Mouse (Mus musculus): ENCODE data around the gene Ralgps1. TPM values are rescaled to one million over a fixed set of nuclear protein-coding genes. Genes with fewer than 3 reads are reported as not detected.

The Ralgps1 gene
- polyA plus RNA-seq, 1 experiment = not detected

DNA sequence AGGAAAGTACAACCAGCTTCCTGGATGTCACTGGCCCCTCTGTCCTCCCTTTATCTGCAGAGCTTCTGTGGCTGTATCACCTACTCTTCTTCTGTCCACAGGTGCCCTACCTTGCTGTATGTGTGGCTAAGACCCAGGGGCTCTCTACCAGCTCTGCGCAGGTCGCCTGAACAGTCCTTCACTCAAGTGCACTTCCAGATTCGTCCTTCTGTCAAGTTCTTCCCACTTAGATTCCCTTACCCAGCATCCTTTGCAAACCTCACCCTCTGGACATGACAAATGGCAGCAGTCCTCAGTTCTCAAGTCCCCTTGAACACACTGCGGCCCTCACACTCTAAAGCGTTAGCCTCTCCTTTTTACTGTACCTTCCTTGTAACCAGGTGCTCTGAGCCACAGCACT, 89.5 kb downstream of the Ralgps1 start:
- no peak for TF ChIP-seq GATA1 (IDR thresholded peaks at IDR 0.05; ENCODE audit: low read length)
- TF ChIP-seq TAL1 (IDR thresholded peaks at IDR 0.05; ENCODE audit: low read length) = no peak
- no peak overlapping the region for H3K4me3 ChIP-seq (replicated peaks)
- no peaks in the 10 kb centered on the region for H3K27me3 ChIP-seq (ENCODE audit: control insufficient read depth)
- H3K9me3 ChIP-seq (ENCODE audit: control insufficient read depth, low read length) = no peaks in the 10 kb centered on the region
- no peaks in the 10 kb centered on the region for H3K4me1 ChIP-seq (ENCODE audit: control insufficient read depth)
- no peaks in the 10 kb centered on the region for H3K36me3 ChIP-seq (ENCODE audit: control insufficient read depth)

DNA sequence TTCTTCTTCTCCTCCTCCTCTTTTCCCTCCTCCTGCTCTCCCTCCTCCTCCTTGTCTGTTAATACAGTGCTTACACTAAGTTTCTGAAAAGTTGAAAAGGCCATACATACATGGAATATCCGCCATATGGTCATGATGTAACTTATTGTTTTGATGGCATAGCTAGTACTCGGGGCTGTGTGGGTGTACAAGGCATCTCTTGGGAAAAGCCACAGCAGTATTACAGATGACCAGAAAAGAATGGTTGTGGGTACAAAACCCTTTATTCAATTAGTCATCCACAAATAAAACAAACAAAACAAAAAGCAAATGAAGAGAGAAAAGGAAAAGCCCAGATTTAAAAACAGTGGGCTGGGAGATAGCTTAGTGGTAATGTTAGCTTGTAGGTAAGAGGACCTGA, 90.8 kb downstream of the Ralgps1 start:
- Histone ChIP-seq H3K4me3 (replicated peaks) (no peak overlapping the region), H3K4me1 (ENCODE audit: control insufficient read depth) (no peaks in the 10 kb centered on the region), H3K27me3 (ENCODE audit: control insufficient read depth) (no peaks in the 10 kb centered on the region), H3K9me3 (ENCODE audit: control insufficient read depth, low read length) (no peaks in the 10 kb centered on the region), H3K36me3 (ENCODE audit: control insufficient read depth) (no peaks in the 10 kb centered on the region)
- TF ChIP-seq TAL1 (IDR thresholded peaks at IDR 0.05; ENCODE audit: low read length) (no peak), GATA1 (IDR thresholded peaks at IDR 0.05; ENCODE audit: low read length) (no peak)

DNA sequence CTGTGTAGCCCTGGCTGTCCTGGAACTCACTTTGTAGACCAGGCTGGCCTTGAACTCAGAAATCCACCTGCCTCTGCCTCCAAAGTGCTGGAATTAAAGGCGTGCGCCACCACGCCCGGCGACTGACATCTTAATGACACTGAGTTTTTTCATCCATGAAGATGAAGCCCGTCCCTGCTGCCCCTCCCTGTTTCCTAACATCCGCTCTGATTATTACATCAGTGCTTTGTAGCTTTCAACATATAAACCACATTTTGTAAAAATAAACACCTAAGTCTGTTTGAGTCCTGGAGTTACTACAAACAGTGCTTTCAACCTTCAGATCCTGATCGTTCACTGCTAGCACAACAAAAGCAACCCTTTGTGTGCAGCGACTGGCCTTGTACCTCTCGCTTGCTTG, 91.5 kb downstream of the Ralgps1 start:
- Histone ChIP-seq H3K9me3 (ENCODE audit: control insufficient read depth, low read length) (no peaks in the 10 kb centered on the region), H3K4me3 (replicated peaks) (no peak overlapping the region), H3K4me1 (ENCODE audit: control insufficient read depth) (no peaks in the 10 kb centered on the region), H3K36me3 (ENCODE audit: control insufficient read depth) (no peaks in the 10 kb centered on the region), H3K27me3 (ENCODE audit: control insufficient read depth) (no peaks in the 10 kb centered on the region)
- no peak for TF ChIP-seq TAL1 (IDR thresholded peaks at IDR 0.05; ENCODE audit: low read length)
- TF ChIP-seq GATA1 (IDR thresholded peaks at IDR 0.05; ENCODE audit: low read length) = no peak

GRCm38 (mm10) chr2:33274719-33275490, 96.4 kb downstream of the Ralgps1 start:
- Histone ChIP-seq H3K9me3 (ENCODE audit: control insufficient read depth, low read length) (no peaks in the 10 kb centered on the region), H3K27me3 (ENCODE audit: control insufficient read depth) (no peaks in the 10 kb centered on the region), H3K36me3 (ENCODE audit: control insufficient read depth) (no peaks in the 10 kb centered on the region), H3K4me1 (ENCODE audit: control insufficient read depth) (no peaks in the 10 kb centered on the region), H3K4me3 (replicated peaks) (no peak overlapping the region)
- TF ChIP-seq TAL1 (IDR thresholded peaks at IDR 0.05; ENCODE audit: low read length) (no peak), GATA1 (IDR thresholded peaks at IDR 0.05; ENCODE audit: low read length) (no peak)

DNA sequence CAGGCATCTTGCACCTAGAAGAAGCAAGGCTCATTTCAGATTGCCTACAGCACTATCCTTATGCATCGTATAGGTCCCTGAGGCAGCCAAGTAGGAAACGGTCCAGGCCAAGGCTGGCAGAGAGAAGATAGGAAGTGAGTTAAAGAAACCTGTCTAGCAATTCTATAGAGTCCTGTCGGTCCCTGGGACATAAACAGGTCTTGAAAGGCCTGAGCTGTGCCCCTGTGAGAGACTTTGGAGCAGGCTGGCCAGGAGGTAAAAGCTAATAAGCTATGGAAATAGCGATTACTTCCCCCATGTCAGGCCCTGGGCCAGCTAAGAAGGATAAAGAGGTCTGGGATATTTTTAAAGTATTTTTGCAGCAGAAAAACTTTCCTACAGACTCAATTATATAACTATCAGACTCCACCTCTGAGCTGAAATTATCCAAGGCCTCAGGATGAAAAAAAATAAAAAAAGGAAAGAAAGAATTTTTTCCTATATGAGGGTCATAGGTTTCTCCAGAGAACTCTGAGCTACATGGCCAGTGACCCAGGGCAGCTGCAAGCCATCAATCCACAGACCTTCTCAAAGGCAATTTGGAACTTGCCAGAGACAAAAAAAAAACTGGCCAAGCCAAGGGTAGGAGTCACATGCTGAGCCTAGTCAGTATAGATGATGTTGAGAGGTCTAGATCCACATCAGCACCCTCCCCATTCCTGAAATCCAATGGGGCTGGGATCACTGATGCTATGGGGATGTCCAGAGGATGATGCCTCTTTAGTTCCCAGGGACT, 98.4 kb downstream of the Ralgps1 start:
- no peaks in the 10 kb centered on the region for H3K9me3 ChIP-seq (ENCODE audit: control insufficient read depth, low read length)
- H3K36me3 ChIP-seq (ENCODE audit: control insufficient read depth) = no peaks in the 10 kb centered on the region
- no peak for TF ChIP-seq GATA1 (IDR thresholded peaks at IDR 0.05; ENCODE audit: low read length)
- TF ChIP-seq TAL1 (IDR thresholded peaks at IDR 0.05; ENCODE audit: low read length) = no peak
- H3K4me1 ChIP-seq (ENCODE audit: control insufficient read depth) = no peaks in the 10 kb centered on the region
- no peaks in the 10 kb centered on the region for H3K27me3 ChIP-seq (ENCODE audit: control insufficient read depth)
- no peak overlapping the region for H3K4me3 ChIP-seq (replicated peaks)

DNA sequence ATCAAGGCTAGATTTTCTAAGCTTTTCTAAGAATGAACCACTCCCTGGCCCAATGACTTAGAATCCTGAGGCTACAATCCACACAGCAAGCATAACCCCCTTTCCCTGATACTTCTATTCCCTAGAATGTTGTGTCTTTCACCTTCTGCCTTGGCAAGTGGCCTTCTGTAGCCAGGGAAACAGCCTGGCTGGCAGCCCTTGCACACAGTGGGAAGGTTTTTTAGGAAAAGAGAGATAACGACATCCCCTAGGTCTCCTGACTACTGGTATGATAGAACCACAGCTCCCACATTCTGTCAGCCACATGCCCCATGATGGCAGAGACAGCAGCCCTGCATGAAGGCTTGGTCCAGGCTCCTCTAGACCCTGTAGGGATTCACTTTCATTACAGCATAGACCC, 99.8 kb downstream of the Ralgps1 start:
- no peaks in the 10 kb centered on the region for H3K4me1 ChIP-seq (ENCODE audit: control insufficient read depth)
- H3K27me3 ChIP-seq (ENCODE audit: control insufficient read depth) = no peaks in the 10 kb centered on the region
- TF ChIP-seq TAL1 (IDR thresholded peaks at IDR 0.05; ENCODE audit: low read length) (no peak), GATA1 (IDR thresholded peaks at IDR 0.05; ENCODE audit: low read length) (no peak)
- H3K9me3 ChIP-seq (ENCODE audit: control insufficient read depth, low read length) = no peaks in the 10 kb centered on the region
- H3K4me3 ChIP-seq (replicated peaks) = no peak overlapping the region
- H3K36me3 ChIP-seq (ENCODE audit: control insufficient read depth) = no peaks in the 10 kb centered on the region

DNA sequence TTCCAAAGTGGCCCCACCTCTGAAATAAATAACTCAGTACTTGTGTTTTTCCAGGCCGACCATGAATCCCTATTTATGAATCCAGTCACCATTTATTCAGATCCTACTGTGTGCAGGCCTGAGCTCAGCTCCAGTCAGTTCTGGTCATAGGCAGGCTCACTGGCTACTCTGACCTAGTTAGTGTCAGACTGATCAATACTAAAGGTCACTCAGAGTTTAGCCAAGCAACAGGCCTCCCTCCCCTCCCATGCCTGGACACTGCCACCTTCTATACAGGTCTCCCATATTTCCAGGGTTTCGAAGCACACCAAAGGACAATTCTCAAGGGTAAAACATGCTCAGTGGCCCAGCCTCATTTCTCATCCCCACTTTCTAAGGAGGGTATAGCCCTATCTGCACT, 100.7 kb downstream of the Ralgps1 start:
- Histone ChIP-seq H3K9me3 (ENCODE audit: control insufficient read depth, low read length) (no peaks in the 10 kb centered on the region), H3K4me1 (ENCODE audit: control insufficient read depth) (no peaks in the 10 kb centered on the region), H3K36me3 (ENCODE audit: control insufficient read depth) (no peaks in the 10 kb centered on the region), H3K27me3 (ENCODE audit: control insufficient read depth) (no peaks in the 10 kb centered on the region), H3K4me3 (replicated peaks) (no peak overlapping the region)
- TF ChIP-seq TAL1 (IDR thresholded peaks at IDR 0.05; ENCODE audit: low read length) (no peak), GATA1 (IDR thresholded peaks at IDR 0.05; ENCODE audit: low read length) (no peak)

DNA sequence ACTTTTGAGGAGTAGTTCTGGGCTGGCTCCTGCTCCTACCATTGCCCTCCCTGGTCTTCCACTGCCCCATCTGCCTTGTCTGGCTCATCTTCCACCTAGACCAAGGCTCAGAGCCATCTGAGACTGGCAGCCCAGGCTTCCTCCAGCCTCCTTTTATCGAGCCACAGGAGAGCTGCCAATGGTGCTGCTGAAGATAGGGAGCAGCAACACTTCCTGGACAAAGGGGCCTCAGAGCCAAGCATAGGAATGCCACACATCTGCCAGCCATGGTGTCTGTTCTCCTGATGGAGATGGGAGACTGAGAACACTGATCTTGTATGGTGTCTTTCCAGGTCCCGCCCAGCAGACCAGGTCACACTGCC, 102.2 kb downstream of the Ralgps1 start:
- no peak overlapping the region for H3K4me3 ChIP-seq (replicated peaks)
- no peaks in the 10 kb centered on the region for H3K9me3 ChIP-seq (ENCODE audit: control insufficient read depth, low read length)

GRCm38 (mm10) chr2:33268384-33269131, 102.7 kb downstream of the Ralgps1 start:
- Histone ChIP-seq H3K4me1 (ENCODE audit: control insufficient read depth) (no peaks in the 10 kb centered on the region), H3K36me3 (ENCODE audit: control insufficient read depth) (no peaks in the 10 kb centered on the region), H3K27me3 (ENCODE audit: control insufficient read depth) (no peaks in the 10 kb centered on the region), H3K4me3 (replicated peaks) (no peak overlapping the region), H3K9me3 (ENCODE audit: control insufficient read depth, low read length) (no peaks in the 10 kb centered on the region)
- TF ChIP-seq GATA1 (IDR thresholded peaks at IDR 0.05; ENCODE audit: low read length) (no peak), TAL1 (IDR thresholded peaks at IDR 0.05; ENCODE audit: low read length) (no peak)

More for the DNA sequence above, 102.2 kb downstream of the Ralgps1 start:
- TF ChIP-seq TAL1 (IDR thresholded peaks at IDR 0.05; ENCODE audit: low read length) = no peak
- TF ChIP-seq GATA1 (IDR thresholded peaks at IDR 0.05; ENCODE audit: low read length) = no peak
- Histone ChIP-seq H3K36me3 (ENCODE audit: control insufficient read depth) (no peaks in the 10 kb centered on the region), H3K4me1 (ENCODE audit: control insufficient read depth) (no peaks in the 10 kb centered on the region), H3K27me3 (ENCODE audit: control insufficient read depth) (no peaks in the 10 kb centered on the region)
